Mouse (Mus musculus) urinary bladder, postnatal 4 days (tissue): ENCODE measurements around the gene Mtrex.

Source experiments
- DNase-seq, 2 experiments: peaks; one replicate each; pipeline ENCODE4 v3.0.0; 2021 to 2022; ENCODE audit warnings: low spot score in 2 of 2

The Mtrex gene

GRCm38 (mm10) chr13:112829619-112830018 is 97.6 kb downstream of the Mtrex start:
- no peak for DNase-seq

GRCm38 (mm10) chr13:112825479-112825878 is 101.7 kb downstream of the Mtrex start:
- DNase-seq, result no peak

GRCm38 (mm10) chr13:112823911-112824648 is 103.1 kb downstream of the Mtrex start:
- no peak for DNase-seq

GRCm38 (mm10) chr13:112823236-112823910 is 103.8 kb downstream of the Mtrex start:
- no peak for DNase-seq

- DNase-seq, result no peak
Observed at GRCm38 (mm10) chr13:112822413-112822812, 104.8 kb downstream of the Mtrex start.

GRCm38 (mm10) chr13:112818125-112818524 is 109.1 kb downstream of the Mtrex start:
- no peak for DNase-seq
